Mouse (Mus musculus): ENCODE measurements around the gene Midn.

Gene Midn

GRCm38 (mm10) chr10:80144864-80145838 lies 2.9 kb upstream of the Midn start:
- DNase-seq, result peak; percentile 88

- peak; percentile 39 for DNase-seq
Measured at GRCm38 (mm10) chr10:80145896-80146295, 2.2 kb upstream of the Midn start.

GRCm38 (mm10) chr10:80146568-80147011 lies 1.5 kb upstream of the Midn start:
- peak; percentile 19 for DNase-seq

- DNase-seq, result peak; percentile 21
Measured at GRCm38 (mm10) chr10:80147146-80147718, 840 bp upstream of the Midn start.

GRCm38 (mm10) chr10:80148610-80149290 lies 678 bp downstream of the Midn start:
- peak; percentile 98 for DNase-seq

GRCm38 (mm10) chr10:80149291-80150225 lies 1.5 kb downstream of the Midn start:
- DNase-seq, result peak; percentile 96

GRCm38 (mm10) chr10:80150226-80151210 lies 2.4 kb downstream of the Midn start:
- DNase-seq, result peak; percentile 91

- DNase-seq, result peak; percentile 79
Measured at GRCm38 (mm10) chr10:80151211-80152034, 3.4 kb downstream of the Midn start.

- DNase-seq, result peak; percentile 57
Measured at GRCm38 (mm10) chr10:80152071-80152872, 4.2 kb downstream of the Midn start.

- peak; percentile 56 for DNase-seq
Measured at GRCm38 (mm10) chr10:80152873-80153260, 4.8 kb downstream of the Midn start.

GRCm38 (mm10) chr10:80153713-80154112 lies 5.6 kb downstream of the Midn start:
- DNase-seq, result no peak

- no peak for DNase-seq
Measured at GRCm38 (mm10) chr10:80154384-80154783, 6.3 kb downstream of the Midn start.

GRCm38 (mm10) chr10:80155277-80155676 lies 7.2 kb downstream of the Midn start:
- no peak for DNase-seq

- no peak for DNase-seq
Measured at GRCm38 (mm10) chr10:80156002-80156751, 8.1 kb downstream of the Midn start.

- DNase-seq, result no peak
Measured at GRCm38 (mm10) chr10:80156752-80157053, 8.6 kb downstream of the Midn start.

- peak; percentile 37 for DNase-seq
Measured at GRCm38 (mm10) chr10:80157141-80157929, 9.3 kb downstream of the Midn start.

- DNase-seq, result peak; percentile 75
Measured at GRCm38 (mm10) chr10:80158307-80158986, 10.4 kb downstream of the Midn start.

All from thymus, postnatal 4 days (tissue).